20 mouse cellular contexts compared by ENCODE assay signal in genomic region chr11:83817048-83817447, GRCm38 (mm10). TPM values are rescaled to one million over a fixed set of nuclear protein-coding genes. Genes with fewer than 3 reads are reported as not detected.
DNase-seq lines count a peak whose midpoint lies in the region; ATAC-seq lines count a peak whose summit lies in the region.
"Had no signal": no experiment of that assay in that cellular context is flagged by ENCODE, and none has a peak within 500 bp of the region (broad histone marks: within the 10 kb centered on the region; RNA-seq: fewer than 3 reads in every experiment).

No protein-coding gene starts in this region.

- H3K4me3 ChIP-seq in midbrain, embryonic 14.5 days (replicated peaks; ENCODE audit: low read depth, low read length): no peak overlapping the region
- no peak overlapping the region for H3K4me3 ChIP-seq in midbrain, embryonic 16.5 days (ENCODE audit: low read depth, low read length)
- no peak overlapping the region for H3K4me3 ChIP-seq in hindbrain, embryonic 16.5 days (ENCODE audit: low read length)
- H3K4me3 ChIP-seq in kidney, embryonic 16.5 days (ENCODE audit: low read length): peak overlapping the region; percentile 30
- no peak overlapping the region for H3K4me3 ChIP-seq in neural tube, embryonic 15.5 days (replicated peaks)
- H3K4me3 ChIP-seq: erythroblast, embryonic 14.5 days; forebrain, embryonic 15.5 days; heart, adult 2 months; heart, embryonic 15.5 days had no signal

- no peaks in the 10 kb centered on the region for H3K27me3 ChIP-seq in midbrain, embryonic 14.5 days (ENCODE audit: control insufficient read depth, insufficient read depth, low read length)
- H3K27me3 ChIP-seq in midbrain, embryonic 16.5 days (ENCODE audit: control insufficient read depth, insufficient read depth, low read depth, low read length): no peaks in the 10 kb centered on the region
- no peaks in the 10 kb centered on the region for H3K27me3 ChIP-seq in hindbrain, embryonic 16.5 days (replicated peaks; ENCODE audit: control insufficient read depth, insufficient read depth, low read length)
- no peaks in the 10 kb centered on the region for H3K27me3 ChIP-seq in kidney, embryonic 16.5 days (ENCODE audit: insufficient read depth, low read length)
- H3K27me3 ChIP-seq in neural tube, embryonic 15.5 days (replicated peaks): no peaks in the 10 kb centered on the region
- H3K27me3 ChIP-seq: forebrain, embryonic 15.5 days had no signal

- DNase-seq in midbrain, embryonic 14.5 days: peak; percentile 55
- no peak for DNase-seq in adrenal gland, adult 8-10 months
- no peak for DNase-seq in embryo, embryonic 9.5 days (ENCODE audit: extremely low spot score)
- DNase-seq: cerebellum, adult 11 months; cerebellum, postnatal 25 days; heart, adult 2 months; lung, adult 2 months; thymus, postnatal 4 days had no signal

- no peaks in the 10 kb centered on the region for H3K36me3 ChIP-seq in midbrain, embryonic 14.5 days (ENCODE audit: control insufficient read depth, insufficient read depth, low read length)
- no peaks in the 10 kb centered on the region for H3K36me3 ChIP-seq in midbrain, embryonic 16.5 days (ENCODE audit: control insufficient read depth, insufficient read depth, low read length)
- H3K36me3 ChIP-seq in hindbrain, embryonic 16.5 days (ENCODE audit: control insufficient read depth, insufficient read depth, low read length): no peaks in the 10 kb centered on the region
- no peaks in the 10 kb centered on the region for H3K36me3 ChIP-seq in kidney, embryonic 16.5 days (ENCODE audit: insufficient read depth, low read length)
- no peaks in the 10 kb centered on the region for H3K36me3 ChIP-seq in neural tube, embryonic 15.5 days
- H3K36me3 ChIP-seq: forebrain, embryonic 15.5 days; heart, embryonic 15.5 days had no signal

- no peak overlapping the region for H3K4me2 ChIP-seq in midbrain, embryonic 14.5 days (ENCODE audit: low read length)
- H3K4me2 ChIP-seq in midbrain, embryonic 16.5 days (ENCODE audit: low read length): no peak overlapping the region
- H3K4me2 ChIP-seq in hindbrain, embryonic 16.5 days (ENCODE audit: low read length): no peak overlapping the region
- peak overlapping the region; percentile 48 for H3K4me2 ChIP-seq in kidney, embryonic 16.5 days (replicated peaks; ENCODE audit: low read depth, low read length)
- peak overlapping the region; percentile 9; the same call in 1 of the 2 replicates for H3K4me2 ChIP-seq in neural tube, embryonic 15.5 days
- H3K4me2 ChIP-seq: forebrain, embryonic 15.5 days; heart, embryonic 15.5 days had no signal

- no peaks in the 10 kb centered on the region for H3K9me3 ChIP-seq in midbrain, embryonic 14.5 days (ENCODE audit: control insufficient read depth, low read length)
- no peaks in the 10 kb centered on the region for H3K9me3 ChIP-seq in midbrain, embryonic 16.5 days (replicated peaks; ENCODE audit: control insufficient read depth, low read length, poor library complexity, severe bottlenecking)
- no peaks in the 10 kb centered on the region for H3K9me3 ChIP-seq in hindbrain, embryonic 16.5 days (ENCODE audit: control insufficient read depth, low read length)
- no peaks in the 10 kb centered on the region for H3K9me3 ChIP-seq in kidney, embryonic 16.5 days (ENCODE audit: low read length)
- H3K9me3 ChIP-seq in neural tube, embryonic 15.5 days (replicated peaks): no peaks in the 10 kb centered on the region
- H3K9me3 ChIP-seq: forebrain, embryonic 15.5 days; heart, embryonic 15.5 days had no signal

- no peaks in the 10 kb centered on the region for H3K4me1 ChIP-seq in midbrain, embryonic 14.5 days (ENCODE audit: control insufficient read depth, insufficient read depth, low read length)
- H3K4me1 ChIP-seq in midbrain, embryonic 16.5 days (ENCODE audit: control insufficient read depth, insufficient read depth, low read length): peaks cover 8% of the 10 kb centered on the region; the same call in 1 of the 2 replicates
- no peaks in the 10 kb centered on the region for H3K4me1 ChIP-seq in hindbrain, embryonic 16.5 days (ENCODE audit: control insufficient read depth, insufficient read depth, low read depth, low read length)
- H3K4me1 ChIP-seq in kidney, embryonic 16.5 days (ENCODE audit: insufficient read depth, low read length): peaks cover 38% of the 10 kb centered on the region
- peaks cover 5% of the 10 kb centered on the region for H3K4me1 ChIP-seq in neural tube, embryonic 15.5 days
- H3K4me1 ChIP-seq: heart, embryonic 15.5 days had no signal

- 58% methylated on average over 6 of the region's 6 CpGs for WGBS in midbrain, embryonic 14.5 days
- WGBS in midbrain, embryonic 16.5 days: 58% methylated on average over 6 of the region's 6 CpGs
- WGBS in hindbrain, embryonic 16.5 days: 38% methylated on average over 6 of the region's 6 CpGs
- 53% methylated on average over 6 of the region's 6 CpGs for WGBS in kidney, embryonic 16.5 days
- 47% methylated on average over 6 of the region's 6 CpGs for WGBS in neural tube, embryonic 15.5 days

- peak overlapping the region; percentile 69 for H3K27ac ChIP-seq in midbrain, embryonic 14.5 days (replicated peaks; ENCODE audit: low read depth, low read length)
- H3K27ac ChIP-seq in midbrain, embryonic 16.5 days (ENCODE audit: low read length): no peak overlapping the region
- H3K27ac ChIP-seq in hindbrain, embryonic 16.5 days (ENCODE audit: low read depth, low read length): no peak overlapping the region
- peak overlapping the region; percentile 98 for H3K27ac ChIP-seq in kidney, embryonic 16.5 days (ENCODE audit: low read length)
- peak overlapping the region; percentile 54; the same call in 1 of the 2 replicates for H3K27ac ChIP-seq in neural tube, embryonic 15.5 days (replicated peaks)
- H3K27ac ChIP-seq: forebrain, embryonic 15.5 days; heart, adult 2 months; heart, embryonic 15.5 days; macrophage had no signal

- H3K9ac ChIP-seq in midbrain, embryonic 14.5 days (replicated peaks; ENCODE audit: low read length): no peak overlapping the region
- H3K9ac ChIP-seq in midbrain, embryonic 16.5 days (ENCODE audit: low read depth, low read length): no peak overlapping the region
- no peak overlapping the region for H3K9ac ChIP-seq in hindbrain, embryonic 16.5 days (ENCODE audit: low read depth, low read length)
- H3K9ac ChIP-seq in kidney, embryonic 16.5 days (replicated peaks; ENCODE audit: low read length): peak overlapping the region; percentile 49
- H3K9ac ChIP-seq in neural tube, embryonic 15.5 days (replicated peaks): no peak overlapping the region
- H3K9ac ChIP-seq: forebrain, embryonic 15.5 days; heart, embryonic 15.5 days had no signal

- no peak for ATAC-seq in midbrain, embryonic 14.5 days (ENCODE audit: low FRiP score, low TSS enrichment)
- ATAC-seq in midbrain, embryonic 16.5 days: no peak
- ATAC-seq in hindbrain, embryonic 16.5 days: peak; percentile 75; the same call in 1 of the 2 replicates
- peak; percentile 68 for ATAC-seq in kidney, embryonic 16.5 days (ENCODE audit: low FRiP score, low TSS enrichment)
- 0 out of 2 replicates have a peak, but pooled peaks have one; percentile 24 for ATAC-seq in neural tube, embryonic 15.5 days (ENCODE audit: low FRiP score)
- no peak for ATAC-seq in CD4-positive, CD25-positive, alpha-beta regulatory T cell, adult 4 months
- ATAC-seq: forebrain, embryonic 15.5 days had no signal

RNA-seq across cellular contexts. Expression of gene Hnf1b, which starts 32.8 kb away (rescaled TPM):
- 0.12 TPM in 2 replicates for polyA plus RNA-seq in midbrain, embryonic 14.5 days (2014; fragmentation: Nextera tagmentation; extraction: Ambion mirVana)
- polyA plus RNA-seq in midbrain, embryonic 16.5 days (2015; fragmentation: Nextera tagmentation; extraction: Ambion mirVana): 0.13 TPM in 1 of 2 replicates, not detected in the other
- polyA plus RNA-seq in hindbrain, embryonic 16.5 days (2015; fragmentation: Nextera tagmentation; extraction: Ambion mirVana): 0.25 and 0.33 TPM in 2 replicates
- polyA plus RNA-seq in kidney, embryonic 16.5 days (2015; fragmentation: Nextera tagmentation; extraction: Ambion mirVana): 90.9 and 104 TPM in 2 replicates
- 0.77 and 1.2 TPM in 2 replicates for polyA plus RNA-seq in neural tube, embryonic 15.5 days (2015; fragmentation: Nextera tagmentation; extraction: Ambion mirVana)
- total RNA-seq in adrenal gland, adult 8-10 months (2022): under 1 TPM in 2 of 4 experiments, not detected in 2; 0.11 to 0.12 TPM
- polyA plus RNA-seq in CD4-positive, CD25-positive, alpha-beta regulatory T cell, adult 4 months (2017; shearing (Covaris generic)): not detected
- total RNA-seq: gastrocnemius, adult 18-20 months; heart, adult 2 months; hematopoietic stem cell, adult 5-6 weeks had no signal
- polyA plus RNA-seq: embryonic facial prominence, embryonic 11.5 days; erythroblast, embryonic 14.5 days; forebrain, embryonic 15.5 days; macrophage had no signal

Comparison
In these comparisons a context has a peak if more than half of its experiments do, and no peak if none do; other contexts are left out.
1. H3K27ac ChIP-seq: peak in midbrain, embryonic 14.5 days (single experiment), kidney, embryonic 16.5 days (single experiment) and neural tube, embryonic 15.5 days (single experiment); none in midbrain, embryonic 16.5 days (single experiment) and hindbrain, embryonic 16.5 days (single experiment).
2. ATAC-seq: peak in hindbrain, embryonic 16.5 days (single experiment), kidney, embryonic 16.5 days (single experiment) and neural tube, embryonic 15.5 days (single experiment); none in midbrain, embryonic 14.5 days (single experiment), midbrain, embryonic 16.5 days (single experiment) and CD4-positive, CD25-positive, alpha-beta regulatory T cell, adult 4 months (single experiment).
3. H3K4me2 ChIP-seq: peak in kidney, embryonic 16.5 days (single experiment) and neural tube, embryonic 15.5 days (single experiment); none in midbrain, embryonic 14.5 days (single experiment), midbrain, embryonic 16.5 days (single experiment) and hindbrain, embryonic 16.5 days (single experiment).
4. RNA of gene Hnf1b, which starts 32.8 kb away (polyA plus RNA-seq): 90.9 to 104 TPM in kidney, embryonic 16.5 days; 0.77 to 1.2 TPM in neural tube, embryonic 15.5 days, 0.25 to 0.33 TPM in hindbrain, embryonic 16.5 days, 0.13 TPM in midbrain, embryonic 16.5 days, 0.12 TPM in midbrain, embryonic 14.5 days and not detected in CD4-positive, CD25-positive, alpha-beta regulatory T cell, adult 4 months; every median in the first group is over 10 times any median in the second.